Mouse (Mus musculus): Measurements from ENCODE around the gene Emid1.

Gene Emid1

GRCm38 (mm10) chr11:5160722-5161485 lies 8.8 kb upstream of the Emid1 start:
- peak; percentile 64 for DNase-seq

- no peak for DNase-seq
Measured at GRCm38 (mm10) chr11:5158056-5158455, 6.0 kb upstream of the Emid1 start.

- peak; percentile 62 for DNase-seq
Measured at GRCm38 (mm10) chr11:5154961-5155805, 3.1 kb upstream of the Emid1 start.

DNA sequence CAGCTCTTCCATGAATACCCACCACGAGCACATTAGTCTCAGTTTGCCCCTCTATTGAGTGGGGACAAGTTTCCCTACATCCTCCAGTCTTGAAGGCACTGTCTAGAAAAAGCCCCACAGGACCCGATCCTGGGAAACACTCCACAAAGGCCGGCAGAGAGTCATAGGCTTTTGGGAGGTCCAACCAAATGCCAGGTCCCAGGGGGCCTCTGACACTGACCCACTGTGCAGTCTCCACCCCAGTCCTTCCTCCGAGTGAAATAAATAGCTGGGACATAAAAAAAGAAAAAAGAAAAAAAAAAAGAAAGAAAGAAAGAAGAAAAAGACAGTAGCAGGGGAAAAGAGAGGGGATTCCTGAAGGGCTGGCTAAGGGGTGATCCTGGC lies 818 bp downstream of the Emid1 start:
- DNase-seq, result peak; percentile 39

DNA sequence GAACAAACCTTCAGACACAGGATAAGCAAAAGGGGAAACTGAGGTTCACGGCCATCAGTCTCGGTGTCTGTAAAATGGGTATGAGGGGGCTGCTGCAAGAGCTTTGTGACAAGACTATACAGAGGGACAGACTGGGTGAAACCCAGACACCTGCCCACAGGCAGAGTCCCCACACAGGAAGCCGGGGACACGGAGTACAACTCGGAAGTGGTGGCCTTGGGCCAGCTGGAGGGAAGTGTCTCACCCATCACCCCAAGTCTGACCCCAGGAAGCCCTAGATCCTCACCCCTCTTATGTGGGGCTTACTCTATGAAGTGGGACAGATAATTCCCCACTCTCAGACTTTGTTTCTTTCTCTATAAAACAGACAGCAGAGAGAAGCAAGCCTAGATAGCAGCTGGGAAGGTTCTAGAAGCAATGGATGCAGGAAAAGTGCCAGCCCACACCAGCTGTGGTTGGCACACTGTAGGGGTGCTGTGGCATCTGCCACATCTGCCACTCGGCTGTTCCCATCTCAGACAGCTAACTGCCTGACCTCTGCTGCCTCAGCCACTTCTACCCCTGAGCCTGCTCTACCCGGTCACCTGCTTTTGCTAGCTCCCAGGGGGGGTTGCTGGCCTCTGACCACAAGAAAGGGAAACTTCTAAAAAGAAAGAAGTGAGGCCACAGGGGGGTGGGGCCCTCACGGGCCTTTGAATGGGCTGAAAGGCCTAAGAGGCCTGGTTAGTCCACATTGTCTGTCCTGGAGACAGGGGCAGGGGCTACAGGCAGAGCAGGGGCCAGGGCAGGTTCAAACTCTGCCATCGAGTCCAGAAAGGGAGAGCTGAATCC lies 1.4 kb downstream of the Emid1 start:
- DNase-seq, result peak; percentile 27

- no peak for DNase-seq
Measured at GRCm38 (mm10) chr11:5149955-5150354, 2.1 kb downstream of the Emid1 start.

- peak; percentile 52 for DNase-seq
Measured at GRCm38 (mm10) chr11:5149249-5149648, 2.8 kb downstream of the Emid1 start.

GRCm38 (mm10) chr11:5145600-5145999 lies 6.5 kb downstream of the Emid1 start:
- no peak for DNase-seq

- peak; percentile 37 for DNase-seq
Measured at GRCm38 (mm10) chr11:5141965-5142364, 10.1 kb downstream of the Emid1 start.

DNA sequence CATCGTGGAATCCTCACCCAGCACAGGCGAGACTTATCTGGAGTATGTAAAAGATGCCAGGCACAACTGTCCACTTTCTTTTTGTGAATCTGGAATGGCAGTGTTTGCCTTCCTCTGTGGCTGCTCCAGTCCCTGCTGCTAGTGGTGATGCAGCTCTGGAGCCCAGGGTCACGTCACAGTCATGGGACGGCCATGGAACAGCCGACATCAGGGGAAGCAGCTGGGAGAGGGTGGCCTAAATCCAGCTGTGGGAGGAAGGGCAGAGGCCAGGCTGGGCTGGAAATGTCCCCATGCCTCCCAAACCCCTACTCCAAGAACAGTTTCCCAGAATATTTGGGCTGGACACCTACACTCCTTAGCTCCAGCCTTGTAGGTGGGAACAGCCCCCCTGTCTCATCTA lies 10.8 kb downstream of the Emid1 start:
- DNase-seq, result peak; percentile 47

DNA sequence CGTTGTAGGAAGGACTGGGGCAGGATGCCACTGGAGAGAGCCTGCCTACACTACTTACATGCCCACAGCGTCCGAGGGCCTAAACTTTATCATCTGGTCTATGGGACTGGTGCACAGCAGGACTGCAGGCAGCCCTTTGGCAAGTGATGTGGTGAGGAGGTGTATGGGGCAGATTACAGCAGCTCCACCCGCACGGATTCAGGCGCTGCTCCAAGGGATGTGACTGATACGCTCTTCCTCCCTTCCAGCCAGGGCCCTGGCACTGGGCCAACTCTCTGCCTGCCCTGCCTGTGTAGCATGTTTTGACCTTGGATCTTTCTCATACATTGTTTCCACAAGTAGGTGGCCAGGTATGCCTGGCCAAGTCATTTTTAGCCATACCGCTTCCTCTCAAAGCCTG lies 11.4 kb downstream of the Emid1 start:
- DNase-seq, result peak; percentile 80

DNA sequence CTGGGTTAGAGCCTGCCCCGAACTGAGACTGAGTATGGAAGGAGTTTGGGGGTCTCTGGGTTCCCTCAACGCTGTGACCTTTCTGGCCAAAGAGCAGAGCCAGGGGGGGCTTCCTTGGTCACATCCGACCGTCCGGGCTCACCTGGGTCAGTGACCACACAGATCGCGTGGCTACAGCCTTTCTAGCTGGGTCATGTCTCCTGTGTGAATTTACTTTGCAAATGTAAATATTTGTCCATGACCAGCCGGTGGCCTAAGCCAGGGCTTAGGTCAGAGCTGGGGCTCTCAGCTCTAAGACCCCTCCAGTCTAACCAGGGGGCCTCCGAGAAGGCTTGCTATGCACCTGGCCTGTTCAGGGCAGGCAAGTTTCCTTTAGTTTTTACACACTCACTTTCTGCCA lies 12.7 kb downstream of the Emid1 start:
- no peak for DNase-seq

GRCm38 (mm10) chr11:5138642-5139041 lies 13.4 kb downstream of the Emid1 start:
- peak; percentile 63 for DNase-seq

DNA sequence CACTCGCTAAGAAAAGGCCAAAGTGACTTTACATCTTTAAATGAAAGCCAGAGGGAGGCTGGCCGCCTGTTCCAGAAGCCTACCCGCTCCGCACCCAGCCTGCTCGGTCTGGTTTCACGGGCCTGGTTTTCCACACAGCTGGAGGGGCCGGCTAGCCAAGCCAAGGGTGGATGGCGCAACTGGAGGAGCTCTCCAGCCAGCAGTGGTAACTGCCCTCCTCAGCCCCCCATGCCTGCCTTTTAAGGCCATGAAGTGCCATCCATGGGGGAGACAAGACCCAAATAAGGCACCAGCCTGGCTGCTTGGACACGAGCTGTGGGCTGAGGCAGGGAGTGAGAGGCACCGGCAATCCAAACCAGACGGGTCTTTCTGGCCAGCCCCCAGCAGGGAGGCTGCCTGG lies 16.1 kb downstream of the Emid1 start:
- peak; percentile 87 for DNase-seq

DNA sequence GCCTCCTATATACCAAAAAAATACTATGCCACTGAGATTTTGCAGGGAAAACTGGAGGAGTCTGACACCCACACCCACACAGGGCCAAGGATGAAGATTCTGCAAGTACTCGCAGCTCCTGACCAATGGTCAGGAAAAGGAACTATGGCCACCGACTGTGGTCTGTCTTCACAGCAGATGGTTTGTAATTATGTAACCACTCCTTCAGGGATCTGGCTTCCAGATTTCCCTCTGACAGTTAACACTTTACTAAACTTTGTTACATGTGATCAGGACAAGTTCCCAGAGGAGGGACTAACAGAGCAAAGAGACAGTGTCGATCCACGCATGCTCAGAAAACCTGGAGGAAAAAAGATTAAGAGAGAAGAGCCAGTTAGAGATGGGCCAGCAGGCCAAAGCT lies 19.3 kb downstream of the Emid1 start:
- no peak for DNase-seq

DNA sequence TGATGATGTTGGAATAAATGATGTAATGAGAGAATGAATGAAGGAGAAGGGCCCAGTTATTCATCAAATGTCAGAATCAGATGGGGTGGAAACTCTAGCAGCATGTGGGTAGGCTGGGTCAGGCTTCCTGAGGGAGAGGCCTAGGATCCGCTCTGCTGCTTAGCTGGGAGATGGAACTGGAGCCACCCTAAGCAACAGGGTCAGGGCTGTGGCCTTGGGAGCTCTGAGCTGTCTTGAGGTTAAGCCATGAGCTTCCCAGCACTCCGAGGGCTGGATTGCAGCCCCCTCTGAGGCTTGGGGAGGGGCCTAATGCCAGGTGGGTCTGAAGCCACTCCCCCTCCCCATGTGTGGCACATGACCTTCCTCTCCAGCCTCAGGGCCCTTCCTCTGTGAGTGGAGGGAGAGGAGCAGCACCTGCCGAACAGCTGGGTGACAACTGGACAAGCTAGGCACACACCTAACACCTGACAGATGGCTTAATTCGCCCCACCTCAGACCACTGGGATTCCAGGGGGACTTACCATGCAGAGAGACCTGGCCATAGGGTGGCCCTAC lies 21.9 kb downstream of the Emid1 start:
- DNase-seq, result no peak

GRCm38 (mm10) chr11:5129035-5129480 lies 23.0 kb downstream of the Emid1 start:
- no peak for DNase-seq

DNA sequence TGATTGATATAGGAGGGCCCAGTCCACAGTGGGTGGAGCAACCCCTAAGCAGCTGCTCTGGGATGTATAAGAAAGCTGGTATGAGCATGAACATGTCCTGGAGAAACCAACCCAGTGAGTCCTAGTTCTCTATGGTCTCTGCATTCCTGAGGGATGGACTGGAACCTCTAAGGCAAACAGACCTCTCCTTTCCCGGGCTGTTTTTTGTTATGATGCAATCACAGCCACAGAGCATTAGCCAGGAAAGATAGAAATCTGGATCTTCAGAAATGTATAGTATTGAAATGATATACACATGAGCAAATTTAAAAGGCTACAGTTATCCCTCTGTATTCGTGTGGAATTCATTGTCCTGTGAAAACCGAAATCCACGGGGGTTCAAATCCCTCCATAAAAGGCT lies 26.3 kb downstream of the Emid1 start:
- no peak for DNase-seq

GRCm38 (mm10) chr11:5114931-5115581 lies 37.0 kb downstream of the Emid1 start:
- peak; percentile 92 for DNase-seq

GRCm38 (mm10) chr11:5113645-5114044 lies 38.4 kb downstream of the Emid1 start:
- DNase-seq, result no peak

- DNase-seq, result no peak
Measured at GRCm38 (mm10) chr11:5109441-5109840, 42.6 kb downstream of the Emid1 start.

GRCm38 (mm10) chr11:5103986-5104509 lies 48.0 kb downstream of the Emid1 start:
- DNase-seq, result no peak
